Mouse (Mus musculus) neural tube, embryonic 14.5 days (tissue): Measurements from ENCODE around the gene Ankdd1a. TPM values are rescaled to one million over a fixed set of nuclear protein-coding genes. Genes with fewer than 3 reads are reported as not detected.

Source experiments
- ATAC-seq: fragments of 200-750 bp; cut with Nextera tagmentation; 2 replicates; pipeline ENCODE4 v1.8.0; 2017; ENCODE audit warnings: low read depth, mild to moderate bottlenecking, moderate TSS enrichment, moderate library complexity
- H3K27ac ChIP-seq: fragments of 300-500 bp; sonication (generic); 2 replicates; pipeline ENCODE4 v1.5.1; 2014; ENCODE audit warnings: low read depth, mild to moderate bottlenecking, control low read depth, low read length, moderate library complexity, mixed read lengths
- H3K27me3 ChIP-seq: fragments of 300-500 bp; sonication (generic); 2 replicates; pipeline ENCODE4 v1.6.1; 2014; ENCODE audit warnings: low read length; ENCODE audit not compliant: control insufficient read depth, insufficient read depth
- H3K36me3 ChIP-seq: fragments of 300-500 bp; sonication (generic); 2 replicates; pipeline ENCODE4 v1.6.1; 2014; ENCODE audit warnings: low read length, mixed read lengths; ENCODE audit not compliant: control insufficient read depth, insufficient read depth
- H3K4me1 ChIP-seq: fragments of 300-500 bp; sonication (generic); 2 replicates; pipeline ENCODE4 v1.6.1; 2014; ENCODE audit warnings: low read length; ENCODE audit not compliant: control insufficient read depth, insufficient read depth
- H3K4me2 ChIP-seq: fragments of 300-500 bp; sonication (generic); 2 replicates; pipeline ENCODE4 v1.6.1; 2014; ENCODE audit warnings: mild to moderate bottlenecking, low read depth, low read length, control low read depth
- H3K4me3 ChIP-seq: fragments of 300-500 bp; sonication (generic); 2 replicates; pipeline ENCODE4 v1.5.1; 2014; ENCODE audit warnings: low read depth, low read length, control low read depth, mixed read lengths
- H3K9ac ChIP-seq: fragments of 300-500 bp; sonication (generic); replicated peaks from 2 replicates; pipeline ENCODE4 v1.6.1; 2014; ENCODE audit warnings: low read depth, mild to moderate bottlenecking, control low read depth, low read length, mixed read lengths
- H3K9me3 ChIP-seq: fragments of 300-500 bp; sonication (generic); 2 replicates; pipeline ENCODE4 v1.6.1; 2016; ENCODE audit warnings: low read length; ENCODE audit not compliant: control insufficient read depth
- WGBS: fragments of 180-500 bp; shearing (Covaris S2); extraction: QIAGEN DNeasy Blood & Tissue Kit; methylation state at CpG from one replicate; pipeline ENCODE4 v1.1.7; 2014; 5-methylcytosine and 5-hydroxymethylcytosine counted together
- polyA plus RNA-seq: library from polyadenylated mRNA; unstranded; fragments of >200 nt; fragmentation: Nextera tagmentation; extraction: Ambion mirVana; gene quantifications from 2 replicates; pipeline ENCODE4 v1.2.1, GENCODE M21; 2014

The Ankdd1a gene
- polyA plus RNA-seq, 1 experiment from 2014 or later: 1.2 TPM

DNA sequence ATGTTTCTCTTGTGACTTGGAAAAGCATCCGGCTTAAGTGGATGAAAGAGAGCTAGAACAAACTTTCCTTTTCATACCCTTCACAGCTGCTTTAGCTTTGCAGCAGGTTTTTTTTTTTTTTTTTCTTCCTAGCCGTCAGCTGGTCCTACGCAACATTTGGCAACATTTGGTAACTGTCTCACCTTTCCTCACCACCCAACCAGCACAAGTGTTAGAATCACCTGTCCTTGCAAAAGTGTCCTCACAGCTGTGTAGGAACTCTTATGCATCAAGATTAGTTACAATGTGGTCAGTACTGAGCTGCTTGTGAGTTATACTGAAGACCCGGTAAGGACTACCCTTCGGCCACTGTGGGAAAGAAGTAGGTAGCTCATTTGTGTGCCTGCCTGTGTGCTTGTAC, 57.4 kb downstream of the Ankdd1a start:
- Histone ChIP-seq H3K4me3 (no peak overlapping the region), H3K27me3 (no peaks in the 10 kb centered on the region), H3K4me1 (peaks cover 11% of the 10 kb centered on the region), H3K9me3 (no peaks in the 10 kb centered on the region), H3K36me3 (peaks cover 5% of the 10 kb centered on the region; the same call in 1 of the 2 replicates), H3K4me2 (no peak overlapping the region), H3K27ac (no peak overlapping the region), H3K9ac (no peak overlapping the region)
- no peak for ATAC-seq
- 86% methylated on average over 5 of the region's 5 CpGs for WGBS

DNA sequence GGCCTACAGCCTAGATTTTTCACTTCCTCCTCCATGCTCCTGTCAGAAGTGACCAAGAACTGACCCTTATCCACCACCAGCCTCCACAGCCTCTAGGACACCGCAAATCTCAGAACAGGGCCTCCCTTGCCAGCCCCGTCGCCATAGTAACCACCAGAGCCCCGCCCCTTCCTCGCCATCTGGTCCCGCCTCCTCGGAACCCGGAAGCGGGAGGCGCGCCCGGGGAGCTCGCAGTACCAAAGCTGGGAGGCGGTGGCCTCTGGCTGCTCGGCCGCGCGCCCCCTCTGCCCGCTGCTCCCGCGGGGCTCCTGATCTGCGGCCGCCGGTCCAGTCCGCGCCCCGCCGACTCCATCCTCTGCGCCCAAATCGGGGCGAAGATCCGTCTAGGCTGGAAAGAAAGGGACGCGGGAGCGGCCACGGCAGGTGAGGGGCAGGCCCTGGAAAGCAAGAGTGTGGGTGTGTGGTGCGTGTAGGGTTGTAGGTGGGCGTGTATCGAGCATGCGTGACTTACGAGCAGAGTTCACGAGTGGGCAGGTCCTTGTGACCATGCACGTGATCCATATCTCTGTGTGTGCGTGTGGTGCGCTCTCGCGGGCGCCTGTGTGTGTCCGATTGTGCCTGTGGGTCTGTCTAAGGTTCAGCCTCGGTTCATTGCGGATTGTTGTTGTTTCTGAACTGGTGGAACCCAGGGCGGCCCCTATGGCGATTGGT, 59.1 kb downstream of the Ankdd1a start, which contains the start of gene Spg21:
Gene Spg21 (plus strand): TSS at position 216 of the 711 bp plus-strand sequence.
- Histone ChIP-seq H3K4me2 (peak within 1 kb of the TSS; percentile 59), H3K9me3 (no peaks in the 10 kb centered on the region), H3K27ac (peak within 1 kb of the TSS; percentile 74), H3K4me3 (peak within 1 kb of the TSS; percentile 63), H3K36me3 (peaks cover 3% of the 10 kb centered on the region; the same call in 1 of the 2 replicates), H3K4me1 (peaks cover 11% of the 10 kb centered on the region), H3K9ac (peak within 1 kb of the TSS; percentile 70), H3K27me3 (no peaks in the 10 kb centered on the region)
- under 1% methylated on average over 49 of the region's 53 CpGs for WGBS
- peak; percentile 97 for ATAC-seq

DNA sequence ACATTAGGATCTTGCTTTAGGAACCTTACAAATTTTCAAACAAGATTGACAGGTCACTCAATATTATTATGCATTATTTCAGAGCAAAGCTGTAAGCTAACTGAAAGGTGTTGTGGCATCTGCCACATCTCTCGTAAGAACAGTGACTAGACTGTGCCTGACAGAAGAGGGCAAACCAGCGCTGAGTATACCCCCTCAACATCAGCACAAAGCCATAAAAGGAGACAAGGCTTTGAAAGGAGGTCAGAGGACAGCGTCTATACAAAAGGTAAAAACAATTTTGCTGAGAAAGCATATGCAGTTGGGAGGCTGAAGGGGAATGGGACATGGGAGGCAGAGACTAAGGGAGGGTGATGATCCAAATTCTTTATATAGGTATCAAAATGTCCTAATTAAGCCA, 59.8 kb downstream of the Ankdd1a start:
- 29% methylated on average over 3 of the region's 3 CpGs for WGBS

DNA sequence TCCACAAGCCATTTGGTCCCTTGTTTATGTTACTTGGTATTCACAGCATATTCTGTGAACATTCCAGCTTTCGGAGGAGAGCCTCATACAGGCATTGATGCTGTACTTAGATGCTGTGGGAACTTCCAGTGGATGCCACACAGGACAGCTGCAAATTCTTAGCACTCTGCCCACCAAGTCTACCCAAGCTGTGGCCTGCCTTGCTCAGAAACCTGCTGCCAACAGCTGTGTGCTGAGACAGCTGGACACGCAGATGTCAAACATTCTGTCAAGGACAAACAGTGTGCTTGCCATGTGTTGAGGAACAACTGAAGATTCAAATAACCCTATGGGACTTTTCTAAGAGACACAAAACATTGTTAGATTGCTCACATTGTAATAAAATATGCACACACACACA, 61.0 kb downstream of the Ankdd1a start:
- 90% methylated on average over 2 of the region's 2 CpGs for WGBS
- H3K27ac ChIP-seq: no peak overlapping the region
- H3K36me3 ChIP-seq: no peaks in the 10 kb centered on the region
- H3K9ac ChIP-seq: no peak overlapping the region
- peaks cover 11% of the 10 kb centered on the region for H3K4me1 ChIP-seq
- no peaks in the 10 kb centered on the region for H3K27me3 ChIP-seq
- H3K9me3 ChIP-seq: no peaks in the 10 kb centered on the region
- ATAC-seq: no peak
- H3K4me3 ChIP-seq: no peak overlapping the region
- H3K4me2 ChIP-seq: no peak overlapping the region

More for the DNA sequence above, 59.8 kb downstream of the Ankdd1a start:
- peak overlapping the region; percentile 63 for H3K4me3 ChIP-seq
- 0 out of 2 replicates have a peak, but pooled peaks have one; percentile 38 for ATAC-seq
- no peaks in the 10 kb centered on the region for H3K9me3 ChIP-seq
- peak overlapping the region; percentile 59 for H3K4me2 ChIP-seq
- peak overlapping the region; percentile 70; the same call in 1 of the 2 replicates for H3K9ac ChIP-seq
- H3K4me1 ChIP-seq: peaks cover 11% of the 10 kb centered on the region
- H3K36me3 ChIP-seq: no peaks in the 10 kb centered on the region
- H3K27ac ChIP-seq: peak overlapping the region; percentile 74
- H3K27me3 ChIP-seq: no peaks in the 10 kb centered on the region

DNA sequence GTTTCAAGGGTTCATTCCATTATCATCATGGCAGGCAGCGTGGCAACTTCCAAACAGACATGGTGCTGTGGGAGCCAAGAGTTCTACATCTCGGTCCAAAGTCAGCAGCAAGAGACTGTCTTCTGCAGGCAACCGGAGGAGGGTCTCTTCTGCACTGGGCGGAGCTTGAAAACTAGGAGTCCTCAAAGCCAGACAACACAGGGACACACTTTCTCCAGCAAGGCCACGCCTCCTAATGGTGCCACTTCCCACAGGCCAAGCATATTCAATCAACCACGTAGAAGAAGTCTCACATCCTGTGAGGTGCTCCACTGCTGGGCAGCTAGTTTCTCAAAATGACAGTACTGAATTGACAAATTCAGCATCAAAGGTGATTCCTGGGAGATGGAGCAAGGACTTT, 72.0 kb downstream of the Ankdd1a start:
- Histone ChIP-seq H3K4me1 (no peaks in the 10 kb centered on the region), H3K9me3 (no peaks in the 10 kb centered on the region), H3K9ac (no peak overlapping the region), H3K4me3 (no peak overlapping the region), H3K36me3 (peaks cover 44% of the 10 kb centered on the region), H3K27me3 (no peaks in the 10 kb centered on the region), H3K4me2 (no peak overlapping the region), H3K27ac (no peak overlapping the region)
- ATAC-seq: no peak
- 91% methylated on average over 6 of the region's 6 CpGs for WGBS

DNA sequence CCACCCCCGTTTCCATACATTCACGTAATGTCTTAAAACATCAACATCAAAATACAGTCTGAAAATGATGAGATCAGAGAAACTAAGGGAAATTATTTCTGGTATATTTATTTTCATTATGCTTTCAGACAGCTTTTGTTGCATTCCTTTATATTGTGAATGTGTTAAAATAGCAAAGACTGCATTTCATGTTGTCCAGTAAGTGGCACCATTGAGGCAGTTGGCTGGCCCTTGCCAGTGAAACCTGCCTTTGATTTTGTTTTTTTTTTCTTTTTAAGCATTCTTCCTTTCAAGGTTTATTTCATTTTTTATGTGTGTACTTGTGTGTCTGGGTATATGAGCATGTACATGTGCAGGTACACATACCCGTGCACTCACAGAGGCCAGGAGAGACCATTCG, 75.3 kb downstream of the Ankdd1a start:
- Histone ChIP-seq H3K9ac (no peak overlapping the region), H3K4me1 (no peaks in the 10 kb centered on the region), H3K27me3 (no peaks in the 10 kb centered on the region), H3K27ac (no peak overlapping the region), H3K36me3 (peaks cover 48% of the 10 kb centered on the region), H3K4me3 (no peak overlapping the region), H3K9me3 (no peaks in the 10 kb centered on the region), H3K4me2 (no peak overlapping the region)
- no peak for ATAC-seq
- WGBS: 95% methylated on average over 4 of the region's 4 CpGs

Other genes starting within 250 kb of the Ankdd1a start
- 40.5 and 43.1 TPM in 2 replicates for gene Clpx, start 225.9 kb downstream of the Ankdd1a start, polyA plus RNA-seq
- gene Pdcd7, start 174.1 kb downstream of the Ankdd1a start, polyA plus RNA-seq: 12.3 and 12.5 TPM in 2 replicates
- gene Ubap1l, start 159.2 kb downstream of the Ankdd1a start, polyA plus RNA-seq: 3.7 and 7.2 TPM in 2 replicates
- gene Kbtbd13, start 128.5 kb downstream of the Ankdd1a start, polyA plus RNA-seq: 0.31 and 0.63 TPM in 2 replicates
- 5.6 and 8.2 TPM in 2 replicates for gene Rasl12, start 121.7 kb downstream of the Ankdd1a start, polyA plus RNA-seq
- not detected in 2 replicates for gene Slc51b, start 97.2 kb downstream of the Ankdd1a start, polyA plus RNA-seq
- gene Mtfmt, start 84.4 kb downstream of the Ankdd1a start, polyA plus RNA-seq: 24.3 and 25.6 TPM in 2 replicates
- 122 and 131 TPM in 2 replicates for gene Spg21, start 59.2 kb downstream of the Ankdd1a start, polyA plus RNA-seq
- gene Plekho2, start 59.8 kb upstream of the Ankdd1a start, polyA plus RNA-seq: 2.4 and 5.2 TPM in 2 replicates
- 0.75 and 1.0 TPM in 2 replicates for gene Pif1, start 67.0 kb upstream of the Ankdd1a start, polyA plus RNA-seq
- gene Rbpms2, start 109.5 kb upstream of the Ankdd1a start, polyA plus RNA-seq: 2.5 and 3.9 TPM in 2 replicates
- gene Oaz2, start 147.8 kb upstream of the Ankdd1a start, polyA plus RNA-seq: 254 and 315 TPM in 2 replicates